Mouse (Mus musculus): Measurements from ENCODE around the gene Gm49361. TPM values are rescaled to one million over a fixed set of nuclear protein-coding genes. Genes with fewer than 3 reads are reported as not detected.
A peak's percentile ranks its signal among the peaks of the same experiment; 100 is the strongest.
"Not testable (repeated sequence)": the region's sequence is repeated elsewhere in the genome, so short reads cannot be mapped to it uniquely, and the experiment has no call there.

Gm49361 gene
- polyA plus RNA-seq, 1 experiment from 2014 or later, result not detected

DNA sequence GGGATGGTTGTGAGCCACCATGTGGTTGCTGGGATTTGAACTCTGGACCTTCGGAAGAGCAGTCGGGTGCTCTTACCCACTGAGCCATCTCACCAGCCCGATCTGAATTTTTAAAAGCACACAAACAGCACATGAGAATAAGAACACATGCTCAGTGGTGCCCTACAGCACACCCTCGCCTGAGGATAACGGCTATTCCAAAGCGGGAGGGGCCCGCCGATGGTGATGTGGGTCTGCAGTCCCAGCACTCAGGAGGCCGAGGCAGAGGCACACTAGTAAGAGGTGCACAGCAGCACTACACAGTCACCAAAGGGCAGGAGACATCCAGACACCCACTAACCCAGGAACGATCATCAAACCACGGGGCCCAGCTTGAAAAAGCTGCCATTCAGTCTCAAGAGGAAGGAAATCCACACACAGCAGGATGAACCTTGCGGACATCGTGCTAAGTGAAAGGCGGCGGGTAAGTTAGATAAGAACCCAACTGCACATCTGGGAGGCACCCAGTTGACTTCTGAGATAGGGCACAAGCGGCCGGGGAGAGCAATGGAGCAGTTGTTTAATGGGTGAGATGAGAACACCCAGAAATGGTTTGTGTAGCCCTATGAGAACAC lies 53.3 kb downstream of the Gm49361 start:
- no peaks in the 10 kb centered on the region for H3K27me3 ChIP-seq (ENCODE audit: control insufficient read depth, insufficient read depth, low read length)
- DNase-seq (ENCODE audit: low spot score) (no peak), ATAC-seq (ENCODE audit: insufficient number of reproducible peaks, low FRiP score, low TSS enrichment, low read depth) (no peak)
- H3K4me3 ChIP-seq (ENCODE audit: low read depth, low read length), result no peak overlapping the region
- 94% methylated on average over 17 of the region's 17 CpGs for WGBS
- no peaks in the 10 kb centered on the region for H3K9me3 ChIP-seq (ENCODE audit: control insufficient read depth, low read length)
- H3K9ac ChIP-seq (ENCODE audit: low read length), result no peak overlapping the region
- H3K27ac ChIP-seq (replicated peaks; ENCODE audit: low read depth, low read length), result no peak overlapping the region
- H3K4me1 ChIP-seq (ENCODE audit: control insufficient read depth, insufficient read depth, low read length), result no peaks in the 10 kb centered on the region
- no peak overlapping the region for H3K4me2 ChIP-seq (ENCODE audit: low read depth, severe bottlenecking)
- H3K36me3 ChIP-seq (ENCODE audit: control insufficient read depth, insufficient read depth, low read length), result peaks cover 16% of the 10 kb centered on the region

DNA sequence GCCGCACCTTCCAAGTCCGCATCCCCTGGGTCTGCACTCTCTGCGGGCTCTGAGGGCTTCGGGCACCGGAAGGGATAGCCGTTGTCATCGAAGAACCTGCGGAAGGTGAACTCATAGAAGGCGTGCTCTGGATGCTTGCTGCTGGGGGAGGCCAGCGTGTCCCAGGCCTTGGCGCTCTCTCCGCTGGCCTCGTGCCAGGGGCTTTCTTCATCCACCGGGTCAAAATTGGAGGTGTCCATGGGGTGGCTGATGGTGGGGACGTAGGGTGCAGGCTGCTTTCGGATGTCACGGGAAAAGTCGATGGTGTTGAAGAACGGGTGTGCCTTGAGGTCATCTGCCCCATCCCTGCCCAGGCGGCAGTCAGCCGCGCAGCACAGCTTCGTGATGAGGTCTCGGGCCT lies 54.6 kb downstream of the Gm49361 start:
- Histone ChIP-seq H3K36me3 (ENCODE audit: control insufficient read depth, insufficient read depth, low read length) (peaks cover 16% of the 10 kb centered on the region), H3K4me3 (ENCODE audit: low read depth, low read length) (no peak overlapping the region), H3K4me1 (ENCODE audit: control insufficient read depth, insufficient read depth, low read length) (no peaks in the 10 kb centered on the region), H3K4me2 (ENCODE audit: low read depth, severe bottlenecking) (no peak overlapping the region), H3K27ac (replicated peaks; ENCODE audit: low read depth, low read length) (no peak overlapping the region), H3K27me3 (ENCODE audit: control insufficient read depth, insufficient read depth, low read length) (no peaks in the 10 kb centered on the region), H3K9ac (ENCODE audit: low read length) (no peak overlapping the region), H3K9me3 (ENCODE audit: control insufficient read depth, low read length) (no peaks in the 10 kb centered on the region)
- DNase-seq (ENCODE audit: low spot score) (no peak), ATAC-seq (ENCODE audit: insufficient number of reproducible peaks, low FRiP score, low TSS enrichment, low read depth) (no peak)
- 96% methylated on average over 24 of the region's 24 CpGs for WGBS

DNA sequence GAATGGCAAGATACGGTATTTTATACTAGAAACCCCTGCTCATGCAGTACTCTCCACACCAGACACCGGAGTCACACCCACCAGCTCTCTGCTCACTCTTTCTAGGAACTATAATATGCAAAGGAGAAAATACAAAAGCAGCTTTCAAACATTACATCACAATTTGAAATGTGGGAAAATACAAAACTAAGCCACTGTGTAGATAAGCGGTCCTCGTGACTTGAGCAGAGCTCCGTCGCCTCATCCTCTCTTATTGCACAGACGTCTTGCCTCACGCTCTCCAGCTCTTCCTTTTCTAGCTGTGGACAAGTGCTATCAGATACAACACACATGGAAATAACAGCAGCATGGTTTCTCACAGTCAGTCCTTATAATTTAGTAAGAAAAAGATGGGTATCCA lies 55.2 kb downstream of the Gm49361 start:
- Histone ChIP-seq H3K27me3 (ENCODE audit: control insufficient read depth, insufficient read depth, low read length) (no peaks in the 10 kb centered on the region), H3K9ac (ENCODE audit: low read length) (no peak overlapping the region), H3K27ac (replicated peaks; ENCODE audit: low read depth, low read length) (no peak overlapping the region), H3K36me3 (ENCODE audit: control insufficient read depth, insufficient read depth, low read length) (peaks cover 11% of the 10 kb centered on the region), H3K4me2 (ENCODE audit: low read depth, severe bottlenecking) (no peak overlapping the region), H3K9me3 (ENCODE audit: control insufficient read depth, low read length) (no peaks in the 10 kb centered on the region), H3K4me3 (ENCODE audit: low read depth, low read length) (no peak overlapping the region), H3K4me1 (ENCODE audit: control insufficient read depth, insufficient read depth, low read length) (no peaks in the 10 kb centered on the region)
- 95% methylated on average over 8 of the region's 8 CpGs for WGBS
- no peak for DNase-seq (ENCODE audit: low spot score)
- no peak for ATAC-seq (ENCODE audit: insufficient number of reproducible peaks, low FRiP score, low TSS enrichment, low read depth)

DNA sequence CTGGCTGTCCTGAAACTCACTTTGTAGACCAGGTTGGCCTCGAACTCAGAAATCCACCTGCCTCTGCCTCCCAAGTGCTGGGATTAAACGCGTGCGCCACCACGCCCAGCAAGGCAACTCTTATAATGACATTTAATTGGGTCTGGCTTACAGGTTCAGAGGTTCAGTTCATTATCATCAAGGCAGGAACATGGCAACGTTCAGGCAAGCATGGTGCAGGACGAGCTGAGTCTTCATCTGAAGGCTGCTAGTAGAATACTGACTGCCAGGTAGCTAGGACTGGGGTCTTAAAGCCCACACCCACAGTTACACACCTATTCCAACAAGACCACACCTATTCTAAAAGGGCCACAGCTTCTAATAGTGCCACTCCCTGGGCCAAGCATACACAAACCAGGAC lies 57.8 kb downstream of the Gm49361 start:
- H3K4me3 ChIP-seq (ENCODE audit: low read depth, low read length); H3K36me3 ChIP-seq (ENCODE audit: control insufficient read depth, insufficient read depth, low read length); DNase-seq (ENCODE audit: low spot score); H3K4me1 ChIP-seq (ENCODE audit: control insufficient read depth, insufficient read depth, low read length); ATAC-seq (ENCODE audit: insufficient number of reproducible peaks, low FRiP score, low TSS enrichment, low read depth); H3K27me3 ChIP-seq (ENCODE audit: control insufficient read depth, insufficient read depth, low read length); H3K9ac ChIP-seq (ENCODE audit: low read length); H3K4me2 ChIP-seq (ENCODE audit: low read depth, severe bottlenecking); H3K27ac ChIP-seq (replicated peaks; ENCODE audit: low read depth, low read length); H3K9me3 ChIP-seq (ENCODE audit: control insufficient read depth, low read length): not testable (repeated sequence)
- WGBS, result 89% methylated on average over 7 of the region's 7 CpGs

DNA sequence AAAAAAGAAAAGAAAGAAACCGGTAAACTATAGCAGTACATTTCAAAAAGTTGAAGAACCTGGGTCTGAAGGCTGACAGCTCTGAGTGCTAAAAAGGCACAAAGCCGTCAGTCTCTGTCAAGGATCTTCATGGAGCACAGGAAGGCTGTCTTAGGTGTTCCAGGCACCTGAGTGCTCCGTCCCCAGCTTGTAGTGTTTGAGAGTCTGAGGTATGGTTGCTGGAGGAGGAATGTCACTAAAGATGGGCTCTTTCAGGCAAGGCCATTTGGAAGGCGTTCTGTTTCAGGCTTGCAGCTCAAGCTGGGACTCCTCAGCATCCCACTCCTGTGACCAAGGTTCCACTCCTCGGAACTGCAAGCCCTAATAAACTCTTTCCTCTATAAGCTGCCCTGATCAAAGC lies 58.5 kb downstream of the Gm49361 start:
- Histone ChIP-seq H3K27me3 (ENCODE audit: control insufficient read depth, insufficient read depth, low read length) (no peaks in the 10 kb centered on the region), H3K4me1 (ENCODE audit: control insufficient read depth, insufficient read depth, low read length) (no peaks in the 10 kb centered on the region), H3K36me3 (ENCODE audit: control insufficient read depth, insufficient read depth, low read length) (peaks cover 5% of the 10 kb centered on the region), H3K4me3 (ENCODE audit: low read depth, low read length) (no peak overlapping the region), H3K9me3 (ENCODE audit: control insufficient read depth, low read length) (no peaks in the 10 kb centered on the region), H3K27ac (replicated peaks; ENCODE audit: low read depth, low read length) (no peak overlapping the region), H3K4me2 (ENCODE audit: low read depth, severe bottlenecking) (no peak overlapping the region), H3K9ac (ENCODE audit: low read length) (no peak overlapping the region)
- DNase-seq (ENCODE audit: low spot score) (no peak), ATAC-seq (ENCODE audit: insufficient number of reproducible peaks, low FRiP score, low TSS enrichment, low read depth) (no peak)
- 84% methylated on average over 5 of the region's 5 CpGs for WGBS

DNA sequence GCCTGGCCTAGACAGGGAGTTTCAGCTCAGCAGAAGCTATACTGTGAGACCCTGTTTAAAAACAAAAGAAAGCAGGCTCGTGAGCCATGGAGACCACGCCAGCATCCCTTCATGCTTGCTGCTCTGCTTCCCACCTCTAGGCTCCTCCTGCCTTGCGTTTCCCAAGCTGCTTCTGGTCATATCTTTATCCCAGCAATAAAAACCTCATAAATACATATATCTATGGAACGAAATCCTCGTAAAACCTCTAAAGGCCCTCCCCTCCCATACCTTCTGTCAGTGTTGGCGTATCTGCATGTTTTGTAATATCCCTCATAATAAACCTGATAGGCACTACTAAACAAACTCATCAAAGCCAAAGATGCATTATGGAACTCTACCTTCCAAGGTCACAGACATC lies 59.3 kb downstream of the Gm49361 start:
- no peak overlapping the region for H3K27ac ChIP-seq (replicated peaks; ENCODE audit: low read depth, low read length)
- 88% methylated on average over 6 of the region's 6 CpGs for WGBS
- DNase-seq (ENCODE audit: low spot score), result no peak
- H3K4me3 ChIP-seq (ENCODE audit: low read depth, low read length), result no peak overlapping the region
- H3K4me2 ChIP-seq (ENCODE audit: low read depth, severe bottlenecking), result no peak overlapping the region
- H3K4me1 ChIP-seq (ENCODE audit: control insufficient read depth, insufficient read depth, low read length), result no peaks in the 10 kb centered on the region
- no peak for ATAC-seq (ENCODE audit: insufficient number of reproducible peaks, low FRiP score, low TSS enrichment, low read depth)
- no peak overlapping the region for H3K9ac ChIP-seq (ENCODE audit: low read length)
- H3K27me3 ChIP-seq (ENCODE audit: control insufficient read depth, insufficient read depth, low read length), result no peaks in the 10 kb centered on the region
- H3K9me3 ChIP-seq (ENCODE audit: control insufficient read depth, low read length), result no peaks in the 10 kb centered on the region
- H3K36me3 ChIP-seq (ENCODE audit: control insufficient read depth, insufficient read depth, low read length), result peaks cover 4% of the 10 kb centered on the region

DNA sequence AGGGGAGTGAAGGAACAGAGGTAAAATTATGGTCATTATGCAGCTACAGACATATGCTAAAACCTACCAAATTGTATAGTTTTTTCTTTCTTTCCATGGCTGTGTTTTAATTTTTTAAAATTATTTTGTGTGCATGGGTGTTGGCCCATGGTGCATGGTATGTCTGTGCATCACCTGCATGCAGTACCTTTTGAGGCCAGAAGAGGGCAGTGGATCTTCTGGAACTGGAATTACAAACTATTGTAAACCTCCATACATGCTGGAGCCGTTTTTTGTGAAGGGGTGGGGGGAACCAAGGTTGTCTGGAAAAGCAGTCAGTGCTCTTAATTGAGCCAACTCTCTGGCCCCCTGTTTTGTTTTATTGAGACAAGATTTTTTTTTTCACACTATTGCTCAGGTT lies 61.3 kb downstream of the Gm49361 start:
- WGBS, result 3% methylated on average over 1 of the region's 1 CpGs
- ATAC-seq (ENCODE audit: insufficient number of reproducible peaks, low FRiP score, low TSS enrichment, low read depth) (no peak), DNase-seq (ENCODE audit: low spot score) (peak; percentile 63)
- Histone ChIP-seq H3K4me1 (ENCODE audit: control insufficient read depth, insufficient read depth, low read length) (no peaks in the 10 kb centered on the region), H3K27me3 (ENCODE audit: control insufficient read depth, insufficient read depth, low read length) (no peaks in the 10 kb centered on the region), H3K4me2 (ENCODE audit: low read depth, severe bottlenecking) (no peak overlapping the region), H3K9me3 (ENCODE audit: control insufficient read depth, low read length) (no peaks in the 10 kb centered on the region), H3K36me3 (ENCODE audit: control insufficient read depth, insufficient read depth, low read length) (0 out of 2 replicates have a peak, but pooled peaks cover 3% of the 10 kb centered on the region), H3K27ac (replicated peaks; ENCODE audit: low read depth, low read length) (no peak overlapping the region), H3K4me3 (ENCODE audit: low read depth, low read length) (no peak overlapping the region), H3K9ac (ENCODE audit: low read length) (no peak overlapping the region)

DNA sequence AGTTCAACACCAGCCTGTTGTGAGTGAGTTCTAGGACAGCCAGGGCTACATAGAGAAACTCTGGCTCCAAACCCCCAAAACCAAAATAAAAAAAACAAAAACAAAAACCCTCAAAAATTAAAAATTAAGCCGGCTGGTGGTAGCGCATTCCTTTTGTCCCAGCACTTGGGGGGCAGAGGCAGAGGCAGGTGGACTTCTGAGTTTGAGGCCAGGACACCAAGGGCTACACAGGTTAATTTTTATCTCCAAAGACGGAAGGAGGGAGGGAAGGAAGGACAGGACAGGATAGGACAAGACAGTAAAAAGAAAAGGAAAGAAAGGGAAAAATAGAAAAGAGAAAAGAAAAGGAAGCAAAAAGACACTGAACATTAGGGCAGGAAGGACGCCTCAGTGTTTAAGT lies 63.2 kb downstream of the Gm49361 start:
- H3K36me3 ChIP-seq (ENCODE audit: control insufficient read depth, insufficient read depth, low read length), result no peaks in the 10 kb centered on the region
- no peak overlapping the region for H3K4me3 ChIP-seq (ENCODE audit: low read depth, low read length)
- no peak for DNase-seq (ENCODE audit: low spot score)
- no peaks in the 10 kb centered on the region for H3K4me1 ChIP-seq (ENCODE audit: control insufficient read depth, insufficient read depth, low read length)
- H3K27ac ChIP-seq (replicated peaks; ENCODE audit: low read depth, low read length), result no peak overlapping the region
- 86% methylated on average over 4 of the region's 4 CpGs for WGBS
- H3K27me3 ChIP-seq (ENCODE audit: control insufficient read depth, insufficient read depth, low read length), result no peaks in the 10 kb centered on the region
- no peaks in the 10 kb centered on the region for H3K9me3 ChIP-seq (ENCODE audit: control insufficient read depth, low read length)
- no peak overlapping the region for H3K9ac ChIP-seq (ENCODE audit: low read length)
- no peak overlapping the region for H3K4me2 ChIP-seq (ENCODE audit: low read depth, severe bottlenecking)
- ATAC-seq (ENCODE audit: insufficient number of reproducible peaks, low FRiP score, low TSS enrichment, low read depth), result no peak

DNA sequence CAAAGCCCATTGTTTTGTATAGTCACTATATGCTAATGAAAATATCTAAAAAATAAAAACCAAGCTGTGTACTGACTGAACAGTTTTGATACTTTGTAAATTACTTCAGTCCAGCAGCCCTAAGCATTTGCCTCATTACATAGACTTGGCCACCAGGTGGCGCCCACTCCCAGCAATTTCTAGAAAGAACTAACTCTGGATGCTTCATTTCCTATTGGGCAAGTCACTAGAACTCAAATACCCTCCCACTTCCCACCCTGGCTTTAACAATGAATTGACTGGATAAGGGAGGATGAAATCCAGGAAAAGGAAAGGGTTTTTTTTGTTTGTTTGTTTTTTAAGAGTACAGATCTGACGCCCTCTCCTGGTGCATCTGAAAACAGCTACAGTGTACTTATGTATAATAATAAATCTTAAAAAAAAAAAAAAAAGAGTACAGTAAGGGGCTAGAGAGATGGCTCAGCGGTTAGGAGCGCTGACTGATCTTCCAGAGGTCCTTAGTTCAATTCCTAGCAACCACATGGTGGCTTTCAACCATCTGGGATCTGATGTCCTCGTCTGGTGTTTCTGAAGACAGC lies 65.9 kb downstream of the Gm49361 start:
- H3K4me1 ChIP-seq (ENCODE audit: control insufficient read depth, insufficient read depth, low read length), result no peaks in the 10 kb centered on the region
- H3K27ac ChIP-seq (replicated peaks; ENCODE audit: low read depth, low read length), result no peak overlapping the region
- H3K27me3 ChIP-seq (ENCODE audit: control insufficient read depth, insufficient read depth, low read length), result no peaks in the 10 kb centered on the region
- DNase-seq (ENCODE audit: low spot score) (peak; percentile 91), ATAC-seq (ENCODE audit: insufficient number of reproducible peaks, low FRiP score, low TSS enrichment, low read depth) (no peak; the same call in 1 of the 2 replicates)
- no peak overlapping the region for H3K4me3 ChIP-seq (ENCODE audit: low read depth, low read length)
- H3K9me3 ChIP-seq (ENCODE audit: control insufficient read depth, low read length), result no peaks in the 10 kb centered on the region
- H3K36me3 ChIP-seq (ENCODE audit: control insufficient read depth, insufficient read depth, low read length), result no peaks in the 10 kb centered on the region
- no peak overlapping the region for H3K9ac ChIP-seq (ENCODE audit: low read length)
- 42% methylated on average over 5 of the region's 5 CpGs for WGBS
- H3K4me2 ChIP-seq (ENCODE audit: low read depth, severe bottlenecking), result no peak overlapping the region

Measured in limb, embryonic 11.5 days (tissue).